Mouse (Mus musculus) olfactory bulb, adult 2 months (tissue): ENCODE results near the gene Krt7.

Experiments used
- CTCF ChIP-seq: fragments of 200-500 bp; IDR thresholded peaks from 2 replicates; pipeline ENCODE4 v1.5.1; 2012; ENCODE audit warnings: low read depth, mild to moderate bottlenecking, low read length, moderate library complexity; ENCODE audit not compliant: insufficient read depth
- POLR2A ChIP-seq: fragments of 200-500 bp; IDR thresholded peaks from 2 replicates; pipeline ENCODE4 v1.6.1; 2012; ENCODE audit warnings: mild to moderate bottlenecking, low read depth, low read length, moderate library complexity; ENCODE audit not compliant: insufficient read depth

- TF ChIP-seq POLR2A (no peak), CTCF (no peak)
Measured at GRCm38 (mm10) chr15:101440837-101441236, 30.0 kb downstream of the Krt7 start.
